Mouse (Mus musculus): Measurements from ENCODE around the gene Gm20388.

DNA sequence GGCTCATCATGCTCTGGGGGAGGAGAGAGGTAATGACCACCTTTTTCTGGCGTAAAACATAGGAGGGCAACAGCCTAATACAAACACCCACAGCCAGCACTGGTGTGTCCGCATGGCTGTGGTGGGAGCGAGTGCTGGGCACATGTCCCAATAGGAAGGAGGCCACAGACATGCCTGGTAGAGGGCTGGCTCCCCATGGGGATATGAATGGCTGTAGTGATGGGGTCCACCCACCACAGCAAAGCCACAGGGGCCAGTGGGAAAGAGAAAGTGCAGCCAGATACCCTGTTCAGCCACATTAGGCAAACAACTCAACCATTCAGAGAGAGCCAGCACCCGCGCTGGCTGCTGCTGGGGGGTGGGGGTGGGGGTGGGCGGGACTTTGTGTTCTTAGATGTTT lies 574.5 kb downstream of the Gm20388 start:
- TF ChIP-seq CTCF (conservative IDR thresholded peaks at IDR 0.05; ENCODE audit: insufficient read depth, insufficient read length, low read depth, low read length) (no peak), POLR2A (IDR thresholded peaks at IDR 0.05; ENCODE audit: low read depth, low read length) (no peak)

Measured in kidney, adult 2 months (tissue).